Mouse (Mus musculus): ENCODE measurements around the gene Scyl1.

Scyl1 gene

GRCm38 (mm10) chr19:5743576-5743975, 27.6 kb downstream of the Scyl1 start:
- DNase-seq (ENCODE audit: low spot score in 2 of 2): no peak

- DNase-seq (ENCODE audit: low spot score in 2 of 2): no peak
These were observed 29.0 kb downstream of the Scyl1 start for GRCm38 (mm10) chr19:5742241-5742641.

- peak; percentile 88 to 91 for DNase-seq (ENCODE audit: low spot score in 2 of 2)
These were observed 29.5 kb downstream of the Scyl1 start for GRCm38 (mm10) chr19:5741641-5742240.

- peak; percentile 85 to 88 for DNase-seq (ENCODE audit: low spot score in 2 of 2)
These were observed 30.6 kb downstream of the Scyl1 start, which contains the start of gene Ltbp3 for GRCm38 (mm10) chr19:5740320-5741317. Gene Ltbp3 (plus strand): TSS chr19:5740904.

- DNase-seq (ENCODE audit: low spot score in 2 of 2): no peak
These were observed 31.8 kb downstream of the Scyl1 start for GRCm38 (mm10) chr19:5739446-5739845.

- DNase-seq (ENCODE audit: low spot score in 2 of 2): no peak
These were observed 36.9 kb downstream of the Scyl1 start for GRCm38 (mm10) chr19:5734325-5734724.

GRCm38 (mm10) chr19:5731264-5731978, 39.8 kb downstream of the Scyl1 start:
- DNase-seq (ENCODE audit: low spot score in 2 of 2): peak; percentile 86 to 93

GRCm38 (mm10) chr19:5730314-5731186, 40.7 kb downstream of the Scyl1 start:
- no peak for DNase-seq (ENCODE audit: low spot score in 2 of 2)

- DNase-seq (ENCODE audit: low spot score in 2 of 2): peak; percentile 86 to 92
These were observed 41.8 kb downstream of the Scyl1 start, which contains the start of gene Fam89b for GRCm38 (mm10) chr19:5729444-5729815. Gene Fam89b (minus strand): TSS chr19:5729653.

GRCm38 (mm10) chr19:5728631-5729443, 42.4 kb downstream of the Scyl1 start:
- DNase-seq (ENCODE audit: low spot score in 2 of 2): peak in 1 of 2 experiments; percentile 52

GRCm38 (mm10) chr19:5727701-5728100, 43.5 kb downstream of the Scyl1 start:
- DNase-seq (ENCODE audit: low spot score in 2 of 2): peak; percentile 80 to 91

- no peak for DNase-seq (ENCODE audit: low spot score in 2 of 2)
These were observed 44.1 kb downstream of the Scyl1 start for GRCm38 (mm10) chr19:5726961-5727578.

- peak; percentile 71 to 81 for DNase-seq (ENCODE audit: low spot score in 2 of 2)
These were observed 45.3 kb downstream of the Scyl1 start, which contains the start of gene Ehbp1l1 for GRCm38 (mm10) chr19:5725767-5726515. Gene Ehbp1l1 (minus strand): TSS chr19:5726317.

GRCm38 (mm10) chr19:5725029-5725707, 46.1 kb downstream of the Scyl1 start:
- no peak for DNase-seq (ENCODE audit: low spot score in 2 of 2)

GRCm38 (mm10) chr19:5724549-5724941, 46.7 kb downstream of the Scyl1 start:
- DNase-seq (ENCODE audit: low spot score in 2 of 2): peak in 1 of 2 experiments; percentile 60

- no peak for DNase-seq (ENCODE audit: low spot score in 2 of 2)
These were observed 47.2 kb downstream of the Scyl1 start for GRCm38 (mm10) chr19:5723934-5724548.

GRCm38 (mm10) chr19:5722848-5723425, 48.3 kb downstream of the Scyl1 start:
- no peak for DNase-seq (ENCODE audit: low spot score in 2 of 2)
